Mouse (Mus musculus): ENCODE measurements around the gene Kif21b. TPM values are rescaled to one million over a fixed set of nuclear protein-coding genes. Genes with fewer than 3 reads are reported as not detected.

Gene Kif21b
- polyA plus RNA-seq (2012; ENCODE audit: insufficient read depth, low replicate concordance), result 8.3 and 9.3 TPM in 2 replicates

DNA sequence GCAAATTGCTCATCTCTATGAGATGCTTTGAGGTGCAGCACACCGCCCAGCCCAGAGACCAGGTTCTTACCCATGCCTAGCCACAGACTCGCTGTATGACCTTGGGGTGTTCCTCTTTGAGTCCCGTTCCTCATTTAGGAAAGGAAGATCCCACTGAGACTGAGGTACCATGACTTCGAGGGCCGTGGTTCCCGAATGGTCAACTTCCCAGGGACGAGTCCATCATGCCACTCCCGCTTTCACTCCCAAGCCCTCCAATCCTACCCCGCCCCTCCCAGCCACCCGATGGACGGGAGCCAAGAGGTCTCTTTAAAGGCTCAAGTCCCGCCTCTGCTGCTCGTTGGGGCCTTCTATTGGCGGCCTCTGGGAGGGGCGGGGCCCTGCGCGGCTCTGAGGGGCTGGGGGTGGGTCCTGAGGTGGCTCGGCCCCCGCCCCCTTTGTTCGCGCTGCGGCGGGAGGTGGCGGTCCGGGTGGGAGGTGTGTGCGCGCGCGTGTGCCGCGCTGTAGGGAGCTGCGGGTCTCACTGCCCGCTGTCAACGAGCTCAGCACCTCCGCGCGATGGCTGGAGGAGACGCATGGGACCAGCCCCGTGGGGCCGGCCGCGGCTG lies at the start of gene Kif21b:
TSS of gene Kif21b (plus strand) at position 439 of the 608 bp plus-strand sequence.
- H3K4me1 ChIP-seq, result peaks cover 97% of the 10 kb centered on the region
- H3K9me3 ChIP-seq, result no peaks in the 10 kb centered on the region
- TF ChIP-seq FLI1 (IDR thresholded peaks at IDR 0.05; ENCODE audit: low read length) (no peak), GATA1 (IDR thresholded peaks at IDR 0.05; ENCODE audit: borderline replicate concordance, low read length) (no peak)
- H3K27me3 ChIP-seq (replicated peaks), result no peaks in the 10 kb centered on the region
- H3K36me3 ChIP-seq (replicated peaks; ENCODE audit: low read length), result peaks cover 16% of the 10 kb centered on the region
- peak within 1 kb of the TSS; percentile 99 for H3K4me3 ChIP-seq (replicated peaks)

DNA sequence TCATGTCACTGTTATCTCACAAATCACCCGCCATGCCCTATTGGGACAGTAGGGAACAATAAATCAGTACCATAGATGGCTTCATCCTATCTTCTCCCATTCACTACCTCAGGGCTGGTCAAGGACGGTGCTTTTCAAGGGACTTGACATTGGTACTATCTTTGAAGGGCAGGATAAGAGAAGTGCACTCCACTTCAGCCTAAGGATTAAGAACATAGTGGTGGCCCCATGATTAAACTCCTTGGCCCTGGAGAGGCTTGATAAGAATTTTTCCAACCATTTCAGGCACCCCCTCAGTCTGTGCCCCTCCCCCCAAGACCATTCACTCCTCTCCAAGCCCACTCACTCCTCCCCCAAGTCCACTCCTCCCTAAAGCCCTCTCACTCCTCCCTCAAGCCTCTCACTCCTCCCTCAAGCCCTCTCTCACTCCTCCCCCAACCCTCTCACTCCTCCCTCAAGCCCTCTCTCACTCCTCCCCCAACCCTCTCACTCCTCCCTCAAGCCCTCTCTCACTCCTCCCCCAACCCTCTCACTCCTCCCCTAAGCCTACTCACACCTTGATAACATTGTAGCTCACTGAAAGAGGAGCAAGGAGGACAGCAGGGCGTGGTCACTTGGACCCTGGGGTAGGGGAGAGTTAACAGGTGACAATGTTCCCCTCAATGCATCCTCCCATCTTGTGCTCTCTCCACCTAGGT lies 45.1 kb upstream of the Kif21b start:
- Histone ChIP-seq H3K27me3 (replicated peaks) (peaks cover 73% of the 10 kb centered on the region), H3K9me3 (peaks cover 12% of the 10 kb centered on the region), H3K36me3 (replicated peaks; ENCODE audit: low read length) (no peaks in the 10 kb centered on the region), H3K4me1 (peaks cover 3% of the 10 kb centered on the region), H3K4me3 (replicated peaks) (no peak overlapping the region)
- TF ChIP-seq FLI1 (IDR thresholded peaks at IDR 0.05; ENCODE audit: low read length), result no peak
- no peak for TF ChIP-seq GATA1 (IDR thresholded peaks at IDR 0.05; ENCODE audit: borderline replicate concordance, low read length)

DNA sequence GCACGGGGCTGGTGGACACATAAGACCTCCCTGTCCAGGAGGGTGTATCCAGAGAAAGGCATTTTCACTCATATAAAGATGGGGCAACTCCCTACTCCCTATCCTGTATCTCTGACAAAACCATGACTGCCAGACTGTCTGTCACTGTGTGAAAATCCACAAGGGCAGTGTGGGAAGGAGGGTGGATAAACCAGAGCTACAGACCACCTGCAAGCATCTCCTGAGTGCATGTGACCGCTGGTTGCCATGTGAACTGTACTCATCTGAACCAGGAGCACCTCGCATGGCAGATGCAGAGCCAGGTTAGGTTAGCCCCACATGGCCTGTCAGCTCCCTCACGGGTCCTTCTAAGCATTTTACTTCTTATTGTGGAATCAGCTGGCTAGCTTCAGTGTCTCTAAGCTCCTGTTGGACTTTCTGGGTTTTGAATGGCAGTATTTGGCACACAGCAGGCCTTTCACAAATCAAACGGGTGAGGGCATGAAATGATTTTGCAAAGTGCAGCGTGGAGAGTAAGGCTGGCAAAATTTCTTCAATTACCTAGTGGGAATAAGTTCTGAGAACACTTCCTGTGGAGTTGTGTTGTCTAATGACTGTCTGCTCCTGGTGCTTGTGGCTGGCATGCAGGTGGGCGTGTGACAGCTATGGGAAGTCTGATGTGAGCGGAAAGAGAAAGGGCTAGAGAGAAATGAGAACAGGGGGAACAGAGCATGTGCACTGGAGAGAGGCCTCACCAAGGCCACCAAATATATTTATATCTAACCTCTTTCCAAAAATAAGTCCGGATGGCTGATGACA lies 41.6 kb upstream of the Kif21b start:
- H3K27me3 ChIP-seq (replicated peaks), result peaks cover 90% of the 10 kb centered on the region
- no peaks in the 10 kb centered on the region for H3K36me3 ChIP-seq (replicated peaks; ENCODE audit: low read length)

DNA sequence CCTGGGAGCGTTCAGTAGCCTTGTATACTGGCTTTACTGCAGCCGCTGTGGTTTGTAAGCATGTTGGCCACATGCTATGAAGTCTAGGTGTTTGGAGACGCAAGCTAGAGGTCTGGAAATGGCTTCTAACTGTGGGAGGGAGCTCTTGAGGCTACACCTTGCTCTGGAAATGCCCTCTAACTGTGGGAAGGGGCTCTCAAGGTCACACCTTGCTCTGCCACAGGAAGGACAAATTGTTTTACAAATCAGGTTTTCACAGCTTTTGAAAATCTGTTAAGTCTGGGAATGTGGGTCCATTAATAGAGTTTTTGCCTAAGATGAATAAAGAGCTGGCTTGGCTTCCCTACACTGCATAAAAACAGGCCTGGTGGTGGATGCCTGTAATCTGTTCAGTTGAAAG lies 37.5 kb upstream of the Kif21b start:
- H3K36me3 ChIP-seq (replicated peaks; ENCODE audit: low read length), result no peaks in the 10 kb centered on the region
- peaks cover 88% of the 10 kb centered on the region for H3K27me3 ChIP-seq (replicated peaks)
- H3K4me1 ChIP-seq, result peaks cover 7% of the 10 kb centered on the region
- H3K9me3 ChIP-seq, result peaks cover 10% of the 10 kb centered on the region
- TF ChIP-seq GATA1 (IDR thresholded peaks at IDR 0.05; ENCODE audit: borderline replicate concordance, low read length), result no peak
- no peak for TF ChIP-seq FLI1 (IDR thresholded peaks at IDR 0.05; ENCODE audit: low read length)
- no peak overlapping the region for H3K4me3 ChIP-seq (replicated peaks)

More for the DNA sequence above, 41.6 kb upstream of the Kif21b start:
- no peak overlapping the region for H3K4me3 ChIP-seq (replicated peaks)
- H3K4me1 ChIP-seq, result peaks cover 4% of the 10 kb centered on the region
- H3K9me3 ChIP-seq, result no peaks in the 10 kb centered on the region
- TF ChIP-seq GATA1 (IDR thresholded peaks at IDR 0.05; ENCODE audit: borderline replicate concordance, low read length) (no peak), FLI1 (IDR thresholded peaks at IDR 0.05; ENCODE audit: low read length) (no peak)

DNA sequence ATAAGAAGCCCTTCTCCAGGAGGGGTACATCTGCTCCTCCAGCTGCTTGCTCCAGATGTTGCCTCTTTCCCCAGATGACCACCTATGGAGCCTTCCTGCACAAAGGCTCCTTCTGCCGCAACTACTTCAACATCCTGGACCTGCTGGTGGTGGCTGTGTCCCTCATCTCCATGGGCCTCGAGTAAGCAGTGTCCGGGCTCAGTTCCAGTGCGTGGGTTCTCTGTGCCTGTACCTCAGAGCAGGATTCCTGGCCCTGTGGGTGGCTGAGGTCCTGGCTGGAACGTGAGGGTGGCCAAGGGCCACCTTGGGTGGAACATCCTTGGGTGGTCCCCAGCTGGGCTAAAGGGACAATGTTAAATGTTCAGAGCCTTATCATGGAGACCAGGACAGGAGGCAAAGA lies 36.4 kb upstream of the Kif21b start:
- TF ChIP-seq FLI1 (IDR thresholded peaks at IDR 0.05; ENCODE audit: low read length) (no peak), GATA1 (IDR thresholded peaks at IDR 0.05; ENCODE audit: borderline replicate concordance, low read length) (no peak)
- Histone ChIP-seq H3K4me1 (peaks cover 7% of the 10 kb centered on the region), H3K27me3 (replicated peaks) (peaks cover 79% of the 10 kb centered on the region), H3K36me3 (replicated peaks; ENCODE audit: low read length) (peaks cover 3% of the 10 kb centered on the region), H3K4me3 (replicated peaks) (no peak overlapping the region), H3K9me3 (peaks cover 21% of the 10 kb centered on the region)

DNA sequence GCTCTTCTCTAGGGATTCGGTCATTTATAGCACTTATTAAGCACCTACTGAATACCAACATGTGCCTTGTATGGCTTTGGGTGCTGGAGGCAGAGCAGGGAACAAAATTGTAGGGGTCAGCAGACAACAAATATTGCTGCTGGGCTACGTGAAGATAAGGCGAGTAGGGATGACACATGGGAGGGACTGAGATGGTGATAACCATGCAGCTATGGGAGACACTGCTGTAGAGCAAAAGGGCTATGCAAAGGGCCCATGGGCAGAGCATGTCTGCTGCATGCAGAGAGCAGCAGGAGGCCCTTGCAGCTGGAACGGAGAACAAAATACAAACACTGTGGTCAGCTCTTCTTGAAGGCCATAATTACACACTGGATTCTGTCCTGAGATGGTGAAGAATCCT lies 29.1 kb upstream of the Kif21b start:
- Histone ChIP-seq H3K27me3 (replicated peaks) (peaks cover 38% of the 10 kb centered on the region), H3K4me3 (replicated peaks) (no peak overlapping the region), H3K36me3 (replicated peaks; ENCODE audit: low read length) (peaks cover 12% of the 10 kb centered on the region), H3K4me1 (peaks cover 46% of the 10 kb centered on the region), H3K9me3 (peaks cover 36% of the 10 kb centered on the region)
- TF ChIP-seq FLI1 (IDR thresholded peaks at IDR 0.05; ENCODE audit: low read length), result no peak
- TF ChIP-seq GATA1 (IDR thresholded peaks at IDR 0.05; ENCODE audit: borderline replicate concordance, low read length), result no peak

DNA sequence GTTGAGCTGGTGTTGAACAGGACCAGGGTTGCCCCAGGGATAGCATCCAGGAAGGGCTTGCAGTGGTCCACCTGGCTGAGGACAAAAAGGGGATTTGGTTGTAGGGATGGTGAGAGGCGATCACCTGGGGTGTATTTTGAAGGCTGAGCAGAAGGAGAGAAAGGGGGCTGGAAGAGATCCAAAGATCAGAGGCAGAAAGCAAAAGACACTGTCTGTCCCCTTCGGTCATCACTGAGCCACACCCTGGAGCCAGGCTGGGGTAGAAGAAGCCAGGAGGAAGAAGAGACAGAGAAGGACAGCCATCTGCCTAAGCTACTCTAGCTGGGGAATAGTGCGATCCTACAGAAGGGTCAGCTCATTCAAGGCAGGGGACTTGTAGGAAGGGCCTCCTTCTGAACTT lies 28.6 kb upstream of the Kif21b start:
- Histone ChIP-seq H3K4me3 (replicated peaks) (no peak overlapping the region), H3K4me1 (peaks cover 46% of the 10 kb centered on the region), H3K9me3 (peaks cover 33% of the 10 kb centered on the region), H3K27me3 (replicated peaks) (peaks cover 36% of the 10 kb centered on the region), H3K36me3 (replicated peaks; ENCODE audit: low read length) (peaks cover 12% of the 10 kb centered on the region)
- TF ChIP-seq FLI1 (IDR thresholded peaks at IDR 0.05; ENCODE audit: low read length) (no peak), GATA1 (IDR thresholded peaks at IDR 0.05; ENCODE audit: borderline replicate concordance, low read length) (no peak)

DNA sequence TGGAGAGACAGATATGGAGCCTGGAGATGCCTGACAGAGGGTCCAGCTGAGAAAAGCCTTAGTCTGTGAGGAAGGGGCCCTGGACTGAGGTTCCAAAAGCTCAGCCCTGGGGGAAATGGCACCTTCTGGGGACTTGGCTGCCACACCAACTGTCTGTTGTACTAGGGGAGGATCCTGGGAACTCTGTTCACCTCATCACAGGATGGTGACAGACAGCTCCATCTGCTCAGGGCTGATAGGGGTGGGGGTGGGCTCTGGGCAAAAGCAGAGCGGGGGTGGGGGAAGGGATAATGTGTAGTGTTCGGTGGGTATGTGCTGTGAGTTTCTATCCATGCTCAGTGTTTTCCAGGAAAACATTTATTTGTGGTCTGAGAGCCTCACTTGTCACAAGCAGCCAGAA lies 28.2 kb upstream of the Kif21b start:
- H3K4me1 ChIP-seq, result peaks cover 46% of the 10 kb centered on the region

DNA sequence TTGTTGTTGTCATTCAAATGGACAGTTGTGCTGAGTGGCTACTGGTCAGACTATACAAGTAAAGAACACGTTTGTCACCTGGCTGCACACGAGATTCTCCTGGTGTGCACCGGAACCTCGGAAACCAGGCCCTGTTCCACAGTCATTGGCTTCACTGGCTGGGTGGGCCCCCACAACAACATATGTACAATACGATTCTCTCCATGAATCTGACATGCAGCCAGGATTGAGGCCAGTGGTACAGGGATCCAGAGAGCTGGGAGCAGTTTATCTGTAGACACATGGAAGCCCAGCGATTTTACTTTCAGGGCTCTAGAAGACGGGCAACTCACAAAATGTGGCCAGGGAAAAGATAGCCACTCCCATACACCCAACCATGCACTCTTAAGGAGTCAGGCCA lies 27.5 kb upstream of the Kif21b start:
- Histone ChIP-seq H3K9me3 (peaks cover 26% of the 10 kb centered on the region), H3K27me3 (replicated peaks) (peaks cover 39% of the 10 kb centered on the region), H3K4me1 (peaks cover 46% of the 10 kb centered on the region), H3K4me3 (replicated peaks) (no peak overlapping the region), H3K36me3 (replicated peaks; ENCODE audit: low read length) (peaks cover 12% of the 10 kb centered on the region)
- TF ChIP-seq GATA1 (IDR thresholded peaks at IDR 0.05; ENCODE audit: borderline replicate concordance, low read length), result no peak
- no peak for TF ChIP-seq FLI1 (IDR thresholded peaks at IDR 0.05; ENCODE audit: low read length)

More for the DNA sequence above, 28.2 kb upstream of the Kif21b start:
- H3K36me3 ChIP-seq (replicated peaks; ENCODE audit: low read length), result peaks cover 12% of the 10 kb centered on the region
- peaks cover 33% of the 10 kb centered on the region for H3K9me3 ChIP-seq
- H3K4me3 ChIP-seq (replicated peaks), result peak overlapping the region; percentile 31
- peaks cover 36% of the 10 kb centered on the region for H3K27me3 ChIP-seq (replicated peaks)
- TF ChIP-seq FLI1 (IDR thresholded peaks at IDR 0.05; ENCODE audit: low read length), result no peak
- TF ChIP-seq GATA1 (IDR thresholded peaks at IDR 0.05; ENCODE audit: borderline replicate concordance, low read length), result no peak
